Mouse (Mus musculus) splenic B cell, adult 2 months (primary cell): ENCODE measurements at regions not wholly inside any gene's neighbourhood (a gene's known extent, or its start where the extent isn't known, plus 50 kb on each side); places are given as distances from the start of the nearest gene placed in this dataset.

Source experiments
- DNase-seq: peaks from one replicate; pipeline ENCODE4 v3.0.0-alpha.2; 2011; ENCODE audit warnings: low read depth, low spot score
- H3K27me3 ChIP-seq: 2 replicates; pipeline ENCODE4 v1.6.1; 2012; ENCODE audit warnings: mild to moderate bottlenecking, low read length, moderate library complexity, mixed read lengths; ENCODE audit not compliant: control insufficient read depth, poor library complexity, insufficient read depth, severe bottlenecking
- H3K36me3 ChIP-seq: 2 replicates; pipeline ENCODE4 v1.6.1; 2012; ENCODE audit warnings: mild to moderate bottlenecking, low read length, moderate library complexity, mixed read lengths; ENCODE audit not compliant: control insufficient read depth, poor library complexity, insufficient read depth, severe bottlenecking

GRCm38 (mm10) chr3:63638572-63638971, 154.9 kb upstream of the Gm34302 start:
- no peaks in the 10 kb centered on the region for H3K36me3 ChIP-seq
- no peaks in the 10 kb centered on the region for H3K27me3 ChIP-seq
- DNase-seq: no peak

GRCm38 (mm10) chr3:63637913-63638312, 154.2 kb upstream of the Gm34302 start:
- DNase-seq: no peak
- H3K36me3 ChIP-seq: no peaks in the 10 kb centered on the region
- H3K27me3 ChIP-seq: no peaks in the 10 kb centered on the region

GRCm38 (mm10) chr3:63627724-63628123, 144.0 kb upstream of the Gm34302 start:
- Histone ChIP-seq H3K27me3 (no peaks in the 10 kb centered on the region), H3K36me3 (no peaks in the 10 kb centered on the region)
- no peak for DNase-seq

DNA sequence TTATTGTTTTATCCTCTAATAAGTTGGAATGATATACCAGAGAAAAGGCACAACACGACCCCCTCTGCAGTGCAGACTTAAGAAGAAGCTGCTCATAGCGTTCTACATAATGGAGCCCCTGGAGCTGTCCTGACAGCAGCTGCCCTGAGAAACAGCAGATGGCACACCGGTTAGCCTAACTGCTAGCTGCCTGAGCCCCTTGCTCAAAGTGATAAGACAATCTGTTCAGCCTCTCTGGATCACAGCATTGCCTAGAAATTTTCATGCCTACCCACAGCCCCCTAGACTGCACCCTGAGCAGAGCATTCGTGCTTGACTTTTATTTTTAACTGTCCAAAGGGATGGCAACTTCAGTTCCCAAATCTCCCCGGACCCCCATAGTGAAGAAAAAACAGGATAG, 132.4 kb upstream of the Gm34302 start:
- DNase-seq: no peak
- Histone ChIP-seq H3K27me3 (no peaks in the 10 kb centered on the region), H3K36me3 (no peaks in the 10 kb centered on the region)

DNA sequence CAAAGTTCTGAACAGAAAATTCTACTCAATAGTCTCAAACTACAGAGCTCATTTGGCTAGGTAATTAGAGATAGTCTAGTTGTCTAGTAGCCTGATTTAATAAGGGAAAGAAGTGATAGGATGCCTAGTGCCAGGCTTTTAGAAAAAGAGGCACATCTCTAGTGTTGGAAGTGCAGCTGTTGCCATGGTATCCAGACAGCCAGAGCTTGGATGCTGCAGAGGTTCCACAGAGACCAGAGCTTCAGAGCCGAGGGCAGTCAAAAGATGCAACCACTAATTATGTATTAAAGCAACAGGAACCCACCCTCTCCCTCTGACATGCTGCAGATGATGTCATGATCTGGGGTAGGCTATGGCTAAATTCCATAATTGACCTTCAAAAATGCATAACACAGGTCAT, 130.0 kb upstream of the Gm34302 start:
- Histone ChIP-seq H3K27me3 (no peaks in the 10 kb centered on the region), H3K36me3 (no peaks in the 10 kb centered on the region)
- DNase-seq: no peak

DNA sequence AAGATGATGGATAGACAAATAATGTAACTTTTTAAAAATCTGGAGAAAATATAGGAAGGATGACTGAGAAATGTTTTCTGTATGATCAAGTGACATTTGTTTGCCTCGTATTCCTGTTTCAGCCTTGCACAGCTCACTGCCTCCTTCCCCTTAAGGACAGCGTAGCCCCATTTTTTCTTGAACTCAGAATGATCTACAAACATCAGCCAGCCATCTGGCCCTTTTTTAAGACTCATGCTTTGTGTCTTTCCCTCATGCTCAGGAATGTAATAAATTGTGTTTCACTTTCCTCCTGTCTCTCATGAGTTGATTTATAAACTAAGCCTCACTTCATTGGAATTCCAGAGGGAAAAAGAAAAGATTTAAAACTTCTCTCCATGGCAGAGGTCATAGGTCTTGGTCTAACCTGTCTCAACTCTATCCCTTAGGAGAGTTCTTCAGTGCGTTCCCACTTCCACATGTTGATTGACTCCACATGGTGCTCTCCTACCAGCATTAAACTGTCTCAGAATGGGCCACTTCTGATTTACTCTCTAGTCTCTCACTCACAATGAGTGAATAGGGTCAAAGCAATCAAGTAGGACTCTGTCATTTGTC, 129.2 kb upstream of the Gm34302 start:
- H3K36me3 ChIP-seq: no peaks in the 10 kb centered on the region
- DNase-seq: no peak
- H3K27me3 ChIP-seq: no peaks in the 10 kb centered on the region

- Histone ChIP-seq H3K36me3 (no peaks in the 10 kb centered on the region), H3K27me3 (no peaks in the 10 kb centered on the region)
- DNase-seq: no peak
Measured at GRCm38 (mm10) chr3:63610113-63610919, 126.6 kb upstream of the Gm34302 start.

- Histone ChIP-seq H3K27me3 (no peaks in the 10 kb centered on the region), H3K36me3 (no peaks in the 10 kb centered on the region)
- no peak for DNase-seq
Measured at GRCm38 (mm10) chr3:63609454-63610112, 125.9 kb upstream of the Gm34302 start.

DNA sequence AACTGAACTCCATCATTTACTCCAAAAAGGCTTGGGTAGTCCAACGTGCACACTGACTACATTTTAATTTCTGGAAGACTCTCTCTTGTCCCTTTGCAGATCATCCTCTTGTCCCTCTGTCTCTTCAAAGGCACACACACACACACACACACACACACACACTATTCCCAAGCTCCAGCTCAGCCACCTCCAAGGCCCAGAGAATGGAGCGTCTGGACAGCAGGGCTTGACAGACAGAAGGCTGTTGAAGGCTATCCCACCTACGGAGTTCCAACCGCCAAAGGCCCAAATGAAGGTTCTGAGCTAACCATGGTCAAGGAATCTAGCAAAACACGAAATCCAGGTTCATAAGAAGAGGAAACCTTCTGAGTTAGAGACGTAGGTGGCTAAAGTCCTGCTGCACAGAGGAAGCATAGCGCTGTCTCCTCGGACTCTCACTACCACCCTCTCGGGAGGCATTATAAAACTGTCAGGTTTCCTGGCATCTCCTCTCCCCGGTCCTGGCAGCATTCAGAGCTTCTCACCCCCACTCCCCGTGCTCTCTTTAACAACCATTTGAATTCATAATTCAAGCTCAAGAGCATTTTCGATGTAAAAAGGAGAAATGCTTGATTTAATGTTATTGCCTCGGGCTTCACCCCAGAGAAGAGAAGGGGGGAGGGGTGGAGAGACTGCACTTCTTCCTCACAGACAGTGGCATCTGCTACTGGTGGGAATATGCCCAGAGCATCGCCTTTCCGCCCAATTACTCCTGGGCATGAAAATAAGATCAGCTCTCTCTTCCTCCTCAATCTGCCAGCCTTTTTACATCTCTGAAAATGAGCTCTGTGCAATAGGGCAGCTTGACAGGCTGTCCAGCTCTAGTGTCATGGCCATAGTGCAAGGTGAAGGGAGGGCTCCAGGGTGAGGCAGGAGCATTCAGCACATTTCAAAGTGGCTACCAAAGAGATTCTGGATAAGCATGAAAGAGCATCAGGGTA, 99.3 kb upstream of the Gm34302 start:
- Histone ChIP-seq H3K36me3 (no peaks in the 10 kb centered on the region), H3K27me3 (no peaks in the 10 kb centered on the region)
- no peak for DNase-seq

DNA sequence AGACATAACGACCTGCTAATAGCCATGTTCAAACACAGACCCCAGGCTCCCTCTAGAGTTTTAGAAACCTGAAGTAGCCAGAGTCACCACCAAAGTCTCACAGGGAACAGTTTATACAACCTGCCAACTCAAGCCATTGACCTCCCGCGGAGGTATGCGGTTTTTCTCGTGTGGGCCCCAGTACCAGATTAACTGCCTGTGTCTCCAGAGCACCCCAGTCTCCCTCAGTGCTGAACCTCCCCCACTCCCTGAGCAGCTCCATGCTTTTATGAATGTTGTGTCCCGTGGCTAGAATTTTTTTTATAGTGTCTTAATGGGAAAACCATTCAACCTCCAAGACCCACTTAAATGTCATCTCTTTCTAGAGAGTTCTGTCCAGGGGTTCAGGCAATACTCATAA, 98.5 kb upstream of the Gm34302 start:
- DNase-seq: no peak
- no peaks in the 10 kb centered on the region for H3K27me3 ChIP-seq
- H3K36me3 ChIP-seq: no peaks in the 10 kb centered on the region

DNA sequence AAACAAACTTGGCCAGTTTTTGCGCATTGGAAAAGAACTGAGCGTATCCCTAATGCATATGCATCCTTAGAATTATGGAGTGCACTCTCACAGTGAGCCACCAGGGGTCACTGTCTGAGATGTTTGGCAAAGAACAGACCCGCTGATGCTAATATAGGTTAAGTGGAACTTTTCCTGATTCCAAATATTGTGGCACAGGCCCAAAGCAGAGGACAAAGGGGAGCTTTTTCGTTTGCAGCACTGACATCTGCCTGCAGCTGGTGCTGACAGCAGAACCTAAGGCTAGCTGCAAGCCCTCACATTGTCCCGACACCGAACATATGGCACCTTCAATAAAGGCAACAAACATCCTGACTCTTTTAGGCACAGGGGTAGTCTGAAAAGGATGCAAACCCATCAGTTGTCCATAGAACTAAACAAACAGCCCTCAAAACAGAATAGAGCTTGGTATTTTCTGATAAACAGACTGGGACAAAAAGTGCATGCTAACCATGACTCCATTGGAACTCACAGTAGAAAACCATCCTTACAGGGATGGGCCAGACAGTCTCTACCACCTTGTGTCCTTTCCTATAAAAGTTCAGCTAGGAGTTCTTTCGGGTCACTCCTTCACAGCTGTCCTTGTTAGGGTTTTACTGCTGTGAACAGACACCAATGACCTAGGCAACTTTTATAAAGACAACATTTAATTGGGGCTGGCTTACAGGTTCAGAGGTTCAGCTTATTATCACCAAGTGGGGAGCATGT, 87.1 kb upstream of the Gm34302 start:
- Histone ChIP-seq H3K27me3 (no peaks in the 10 kb centered on the region), H3K36me3 (no peaks in the 10 kb centered on the region)
- DNase-seq: peak; percentile 17

- no peaks in the 10 kb centered on the region for H3K36me3 ChIP-seq
- no peaks in the 10 kb centered on the region for H3K27me3 ChIP-seq
- no peak for DNase-seq
Measured at GRCm38 (mm10) chr3:63570082-63570481, 86.4 kb upstream of the Gm34302 start.

GRCm38 (mm10) chr3:63569004-63569596, 85.4 kb upstream of the Gm34302 start:
- H3K27me3 ChIP-seq: no peaks in the 10 kb centered on the region
- no peaks in the 10 kb centered on the region for H3K36me3 ChIP-seq
- no peak for DNase-seq

DNA sequence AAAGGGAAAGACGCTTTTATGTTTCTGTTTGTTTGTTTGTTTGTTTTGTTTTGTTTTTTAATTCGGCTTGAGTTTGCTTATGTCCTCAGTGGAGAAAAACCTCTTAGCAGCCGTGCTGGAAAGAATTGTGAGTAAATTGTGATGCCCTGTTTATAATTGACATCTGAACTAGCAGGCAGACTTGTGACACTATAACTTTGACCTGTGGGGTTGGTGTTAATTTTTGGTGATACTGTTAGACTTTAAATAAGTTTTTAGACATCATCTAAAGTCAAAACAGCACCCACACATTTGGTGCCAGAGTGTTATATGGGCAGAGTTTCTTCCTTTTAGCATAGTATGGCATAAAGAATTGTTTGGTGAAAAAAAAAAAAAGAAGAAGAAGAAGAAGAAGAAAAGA, 84.0 kb upstream of the Gm34302 start:
- H3K36me3 ChIP-seq: no peaks in the 10 kb centered on the region
- DNase-seq: no peak
- H3K27me3 ChIP-seq: no peaks in the 10 kb centered on the region
